In genomic region chr1:162888646-162889045, GRCm38 (mm10) we compare ENCODE assay signal across 26 mouse cellular contexts. TPM values are rescaled to one million over a fixed set of nuclear protein-coding genes. Genes with fewer than 3 reads are reported as not detected.
DNase-seq lines count a peak whose midpoint lies in the region; ATAC-seq and TF ChIP-seq lines count a peak whose summit lies in the region.
"Had no signal": no experiment of that assay in that cellular context is flagged by ENCODE, and none has a peak within 500 bp of the region (broad histone marks: within the 10 kb centered on the region; RNA-seq: fewer than 3 reads in every experiment).

No protein-coding gene starts in this region.

- H3K27ac ChIP-seq in heart, adult 2 months, result peak overlapping the region; percentile 80
- H3K27ac ChIP-seq in heart, embryonic 12.5 days (ENCODE audit: poor library complexity, severe bottlenecking), result no peak overlapping the region
- peak overlapping the region; percentile 30; the same call in 1 of the 2 replicates for H3K27ac ChIP-seq in lung, embryonic 14.5 days (ENCODE audit: low read depth)
- H3K27ac ChIP-seq in hindbrain, postnatal 0 days, result no peak overlapping the region
- H3K27ac ChIP-seq: embryonic facial prominence, embryonic 10.5 days; embryonic facial prominence, embryonic 12.5 days; forebrain, embryonic 13.5 days; forebrain, embryonic 15.5 days had no signal

- no peaks in the 10 kb centered on the region for H3K27me3 ChIP-seq in heart, adult 2 months (ENCODE audit: control insufficient read depth, insufficient read depth, low read length)
- no peaks in the 10 kb centered on the region for H3K27me3 ChIP-seq in heart, embryonic 12.5 days (replicated peaks)
- no peaks in the 10 kb centered on the region for H3K27me3 ChIP-seq in lung, embryonic 14.5 days (ENCODE audit: insufficient read depth, low read length)
- H3K27me3 ChIP-seq in hindbrain, postnatal 0 days (ENCODE audit: insufficient read depth, low read length), result no peaks in the 10 kb centered on the region
- H3K27me3 ChIP-seq: embryonic facial prominence, embryonic 12.5 days; forebrain, embryonic 13.5 days; forebrain, embryonic 15.5 days had no signal

- intact Hi-C loops in heart, adult 2 months (cut with DNase I), result loop anchor here (5.0 kb wide), 1 partner anchor 71 kb away; no protein-coding TSS in a partner anchor

- no peaks in the 10 kb centered on the region for H3K79me2 ChIP-seq in heart, adult 2 months (replicated peaks; ENCODE audit: control insufficient read depth, insufficient read depth, low read length)

- ATAC-seq in heart, embryonic 12.5 days (ENCODE audit: insufficient number of reproducible peaks, low FRiP score), result no peak
- no peak for ATAC-seq in lung, embryonic 14.5 days (ENCODE audit: insufficient read depth)
- no peak for ATAC-seq in hindbrain, postnatal 0 days
- ATAC-seq: forebrain, embryonic 13.5 days; forebrain, embryonic 15.5 days had no signal

- no peak overlapping the region for H3K9ac ChIP-seq in heart, adult 2 months (ENCODE audit: low read depth, low read length)
- no peak overlapping the region for H3K9ac ChIP-seq in heart, embryonic 12.5 days
- H3K9ac ChIP-seq in lung, embryonic 14.5 days, result no peak overlapping the region
- H3K9ac ChIP-seq in hindbrain, postnatal 0 days (replicated peaks; ENCODE audit: low read length), result no peak overlapping the region
- H3K9ac ChIP-seq: embryonic facial prominence, embryonic 12.5 days; forebrain, embryonic 13.5 days; forebrain, embryonic 15.5 days had no signal

- no peak for TF ChIP-seq POLR2A in heart, adult 2 months (IDR thresholded peaks at IDR 0.05; ENCODE audit: insufficient read depth, low read depth, low read length)

- H3K36me3 ChIP-seq in heart, adult 2 months (ENCODE audit: control insufficient read depth, insufficient read depth, low read length), result peaks cover 17% of the 10 kb centered on the region
- no peaks in the 10 kb centered on the region for H3K36me3 ChIP-seq in heart, embryonic 12.5 days
- H3K36me3 ChIP-seq in lung, embryonic 14.5 days (ENCODE audit: insufficient read depth), result no peaks in the 10 kb centered on the region
- H3K36me3 ChIP-seq in hindbrain, postnatal 0 days (ENCODE audit: insufficient read depth, low read length), result no peaks in the 10 kb centered on the region
- H3K36me3 ChIP-seq: embryonic facial prominence, embryonic 10.5 days; embryonic facial prominence, embryonic 12.5 days; forebrain, embryonic 15.5 days had no signal

- H3K4me2 ChIP-seq in heart, embryonic 12.5 days, result no peak overlapping the region
- no peak overlapping the region for H3K4me2 ChIP-seq in lung, embryonic 14.5 days
- no peak overlapping the region for H3K4me2 ChIP-seq in hindbrain, postnatal 0 days (ENCODE audit: low read depth, low read length)
- H3K4me2 ChIP-seq: embryonic facial prominence, embryonic 12.5 days; forebrain, embryonic 13.5 days; forebrain, embryonic 15.5 days had no signal

- DNase-seq in heart, adult 11 months, result peak; percentile 93
- DNase-seq in heart, postnatal 4 days, result no peak
- peak in 1 of 2 experiments; percentile 18 for DNase-seq in heart, adult 2 months
- DNase-seq in lung, embryonic 14.5 days, result no peak
- DNase-seq in lung, postnatal 36 days, result no peak
- no peak for DNase-seq in hindbrain, postnatal 0 days (ENCODE audit: low spot score)
- DNase-seq: adrenal gland, adult 2 months; adrenal gland, postnatal 10 days; adrenal gland, postnatal 25 days; cerebellum, adult 11-12 months; cerebellum, adult 2 months; cerebellum, adult 9-10 months; cerebellum, postnatal 10 days; cerebellum, postnatal 25 days had no signal

- WGBS in heart, adult 2 months, result 59% methylated on average over 12 of the region's 12 CpGs
- 84% methylated on average over 12 of the region's 12 CpGs for WGBS in heart, embryonic 12.5 days
- WGBS in lung, embryonic 14.5 days, result 77% methylated on average over 12 of the region's 12 CpGs
- 89% methylated on average over 12 of the region's 12 CpGs for WGBS in hindbrain, postnatal 0 days

- H3K4me1 ChIP-seq in heart, adult 2 months (ENCODE audit: control insufficient read depth, insufficient read depth, low read length), result peaks cover 7% of the 10 kb centered on the region
- H3K4me1 ChIP-seq in heart, embryonic 12.5 days (replicated peaks), result no peaks in the 10 kb centered on the region
- H3K4me1 ChIP-seq in lung, embryonic 14.5 days (ENCODE audit: insufficient read depth), result peaks cover 7% of the 10 kb centered on the region; the same call in 1 of the 2 replicates
- no peaks in the 10 kb centered on the region for H3K4me1 ChIP-seq in hindbrain, postnatal 0 days (ENCODE audit: insufficient read depth, low read length)
- H3K4me1 ChIP-seq: embryonic facial prominence, embryonic 10.5 days; embryonic facial prominence, embryonic 12.5 days; forebrain, embryonic 13.5 days; forebrain, embryonic 15.5 days had no signal

- no peak for TF ChIP-seq EP300 in heart, adult 2 months (IDR thresholded peaks at IDR 0.05; ENCODE audit: insufficient read depth, low read depth, low read length)

- H3K9me3 ChIP-seq in heart, embryonic 12.5 days (replicated peaks), result no peaks in the 10 kb centered on the region
- no peaks in the 10 kb centered on the region for H3K9me3 ChIP-seq in lung, embryonic 14.5 days (ENCODE audit: low read depth, low read length)
- H3K9me3 ChIP-seq in hindbrain, postnatal 0 days (ENCODE audit: low read length), result no peaks in the 10 kb centered on the region
- H3K9me3 ChIP-seq: embryonic facial prominence, embryonic 10.5 days; forebrain, embryonic 13.5 days; forebrain, embryonic 15.5 days had no signal

- no peak overlapping the region for H3K4me3 ChIP-seq in heart, adult 2 months
- H3K4me3 ChIP-seq in heart, embryonic 12.5 days, result no peak overlapping the region
- H3K4me3 ChIP-seq in lung, embryonic 14.5 days (ENCODE audit: low read depth, low read length), result no peak overlapping the region
- no peak overlapping the region for H3K4me3 ChIP-seq in hindbrain, postnatal 0 days (ENCODE audit: low read length)
- H3K4me3 ChIP-seq: embryonic facial prominence, embryonic 10.5 days; embryonic facial prominence, embryonic 12.5 days; forebrain, embryonic 13.5 days; forebrain, embryonic 15.5 days had no signal

- no peak for TF ChIP-seq CTCF in heart, adult 2 months (IDR thresholded peaks at IDR 0.05)
- no peak for TF ChIP-seq CTCF in lung, embryonic 14.5 days (IDR thresholded peaks at IDR 0.05; ENCODE audit: low read depth)
- no peak for TF ChIP-seq CTCF in hindbrain, postnatal 0 days (IDR thresholded peaks at IDR 0.05; ENCODE audit: low read depth)

RNA-seq across cellular contexts. Expression of gene Fmo2, which starts 9.9 kb away (rescaled TPM):
- 10 to 100 TPM in 1 of 2 experiments, 1 to 10 TPM in 1; 7.9 to 11.9 TPM for total RNA-seq in heart, postnatal 4 days (2021)
- 10 to 100 TPM; 35.5 to 52.9 TPM for total RNA-seq in heart, adult 2 months (2021)
- polyA plus RNA-seq in heart, adult 2 months (2012; rRNA removed), result 17.9 and 24.3 TPM in 2 replicates
- 1.4 and 1.6 TPM in 2 replicates for polyA plus RNA-seq in heart, embryonic 12.5 days (2016; fragmentation: Nextera tagmentation; extraction: Ambion mirVana)
- polyA plus RNA-seq in lung, embryonic 14.5 days (2014; fragmentation: Nextera tagmentation; extraction: Ambion mirVana), result 3.4 and 5.3 TPM in 2 replicates
- total RNA-seq in hindbrain, postnatal 0 days (2014; rRNA removed), result 0.14 and 1.1 TPM in 2 replicates
- 0.44 and 0.68 TPM in 2 replicates for polyA plus RNA-seq in hindbrain, postnatal 0 days (2015; fragmentation: Nextera tagmentation; extraction: Ambion mirVana)
- total RNA-seq: ES-E14, MEL had no signal
- polyA plus RNA-seq: C2C12; embryonic facial prominence, embryonic 10.5 days; forebrain, embryonic 13.5 days had no signal

RNA-seq across cellular contexts. Expression of gene Fmo1, which starts 22.2 kb away (rescaled TPM):
- 10 to 100 TPM; 18.7 to 20.9 TPM for total RNA-seq in heart, postnatal 4 days (2021)
- 10 to 100 TPM; 33.4 to 33.6 TPM for total RNA-seq in heart, adult 2 months (2021)
- polyA plus RNA-seq in heart, adult 2 months (2012; rRNA removed), result 41.4 and 43.1 TPM in 2 replicates
- polyA plus RNA-seq in heart, embryonic 12.5 days (2016; fragmentation: Nextera tagmentation; extraction: Ambion mirVana), result 2.2 and 2.8 TPM in 2 replicates
- polyA plus RNA-seq in lung, embryonic 14.5 days (2014; fragmentation: Nextera tagmentation; extraction: Ambion mirVana), result 3.4 and 6.4 TPM in 2 replicates
- 45.3 and 48.8 TPM in 2 replicates for total RNA-seq in hindbrain, postnatal 0 days (2014; rRNA removed)
- 33.2 and 36.8 TPM in 2 replicates for polyA plus RNA-seq in hindbrain, postnatal 0 days (2015; fragmentation: Nextera tagmentation; extraction: Ambion mirVana)

RNA-seq across cellular contexts. Expression of gene Fmo6, which starts 48.7 kb away (rescaled TPM):
- not detected for total RNA-seq in heart, postnatal 4 days (2021)
- total RNA-seq in heart, adult 2 months (2021), result not detected
- polyA plus RNA-seq in heart, adult 2 months (2012; rRNA removed), result 0.53 TPM in 1 of 2 replicates, not detected in the other
- not detected in 2 replicates for polyA plus RNA-seq in heart, embryonic 12.5 days (2016; fragmentation: Nextera tagmentation; extraction: Ambion mirVana)
- not detected in 2 replicates for polyA plus RNA-seq in lung, embryonic 14.5 days (2014; fragmentation: Nextera tagmentation; extraction: Ambion mirVana)
- total RNA-seq in hindbrain, postnatal 0 days (2014; rRNA removed), result not detected in 2 replicates
- not detected in 2 replicates for polyA plus RNA-seq in hindbrain, postnatal 0 days (2015; fragmentation: Nextera tagmentation; extraction: Ambion mirVana)
- total RNA-seq: adrenal gland, adult 2 months; adrenal gland, postnatal 10 days; adrenal gland, postnatal 25 days; adrenal gland, postnatal 4 days; ES-E14; MEL had no signal
- polyA plus RNA-seq: adrenal gland, adult 2 months; brain, embryonic 14.5 days; C2C12; cerebellum, adult 2 months; cortical plate, adult 2 months; embryonic facial prominence, embryonic 10.5 days; forebrain, embryonic 11.5 days; forebrain, embryonic 13.5 days; forebrain, embryonic 15.5 days had no signal

Comparison
In these comparisons a context has a peak if more than half of its experiments do, and no peak if none do; other contexts are left out.
1. H3K27ac ChIP-seq: peak in heart, adult 2 months (single experiment) and lung, embryonic 14.5 days (single experiment); none in heart, embryonic 12.5 days (single experiment) and hindbrain, postnatal 0 days (single experiment).